Mouse (Mus musculus) C2C12 (cell line): Measurements from ENCODE around the gene Tvp23b.

Source experiments
- CTCF ChIP-seq: IDR thresholded peaks from one replicate; pipeline ENCODE4 v1.5.1; 2011; ENCODE audit not compliant: control insufficient read depth, insufficient read depth, insufficient read length
- MAX ChIP-seq: IDR thresholded peaks from one replicate; pipeline ENCODE4 v1.6.1; 2011; ENCODE audit warnings: mild to moderate bottlenecking, control low read depth

DNA sequence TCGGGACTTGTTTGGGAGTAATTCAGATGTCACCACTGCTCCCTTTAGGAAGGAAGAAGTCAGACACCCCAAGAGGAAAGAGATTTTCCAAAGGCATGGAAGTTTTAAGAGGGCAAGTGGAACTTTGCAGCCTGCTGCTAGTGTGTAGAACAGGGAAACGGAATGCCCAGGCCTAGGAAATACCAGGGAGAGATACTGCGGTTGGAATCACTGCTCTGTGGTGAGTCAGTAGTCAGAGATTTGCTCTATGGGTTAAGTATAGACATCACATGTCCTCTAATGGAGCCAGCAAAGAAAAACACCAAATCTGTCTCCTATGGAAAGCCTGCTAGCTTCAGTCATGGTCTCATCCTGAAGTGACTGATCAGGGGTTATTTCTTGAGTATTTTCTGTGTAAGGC lies 60.9 kb downstream of the Tvp23b start:
- TF ChIP-seq MAX (no peak), CTCF (no peak)
